Mouse (Mus musculus) liver, embryonic 14.5 days (tissue): ENCODE measurements at regions not wholly inside any gene's neighbourhood (a gene's known extent, or its start where the extent isn't known, plus 50 kb on each side); places are given as distances from the start of the nearest gene placed in this dataset.

Experiments
- ATAC-seq: fragments of 200-750 bp; cut with Nextera tagmentation; 2 replicates; pipeline ENCODE4 v1.8.0; 2017; ENCODE audit warnings: moderate number of reproducible peaks, mild to moderate bottlenecking, moderate library complexity; ENCODE audit not compliant: insufficient read depth
- DNase-seq, 3 experiments: peaks; one replicate each; pipeline ENCODE4 v3.0.0-alpha.2; 2012 to 2013; ENCODE audit warnings: low read depth in 3 of 3, low spot score in 3 of 3
- H3K27ac ChIP-seq: fragments of 300-500 bp; sonication (generic); 2 replicates; pipeline ENCODE4 v1.5.1; 2014; ENCODE audit warnings: moderate library complexity, mild to moderate bottlenecking, control low read depth, inconsistent platforms
- H3K27me3 ChIP-seq: fragments of 300-500 bp; sonication (generic); 2 replicates; pipeline ENCODE4 v1.6.1; 2014; ENCODE audit warnings: mild to moderate bottlenecking, low read length, moderate library complexity; ENCODE audit not compliant: control insufficient read depth, insufficient read depth
- H3K36me3 ChIP-seq: fragments of 300-500 bp; sonication (generic); replicated peaks from 2 replicates; pipeline ENCODE4 v1.6.1; 2014; ENCODE audit warnings: low read depth; ENCODE audit not compliant: control insufficient read depth, insufficient read depth
- H3K4me1 ChIP-seq, 2 experiments: fragments of 200-500 bp in 1 of 2; fragments of 300-500 bp in 1 of 2; sonication (generic) in 1 of 2; replicated peaks; 2 replicates each; pipeline ENCODE4 v1.6.1; 2012 to 2014; ENCODE audit warnings: antibody characterized with exemption in 1 of 2, inconsistent platforms in 1 of 2, low read length in 1 of 2; ENCODE audit not compliant: control insufficient read depth in 2 of 2, insufficient read depth in 2 of 2
- H3K4me2 ChIP-seq: fragments of 300-500 bp; sonication (generic); 2 replicates; pipeline ENCODE4 v1.6.1; 2014; ENCODE audit warnings: low read depth, mild to moderate bottlenecking, control low read depth, moderate library complexity
- H3K4me3 ChIP-seq, 2 experiments: fragments of 200-500 bp in 1 of 2; fragments of 300-500 bp in 1 of 2; sonication (generic) in 1 of 2; 2 replicates each; pipeline ENCODE4 v1.5.1; 2012 to 2014; ENCODE audit warnings: low read depth in 2 of 2, low read length in 2 of 2, mild to moderate bottlenecking in 2 of 2, control low read depth in 1 of 2, inconsistent platforms in 1 of 2, moderate library complexity in 1 of 2; ENCODE audit not compliant: insufficient read depth in 1 of 2
- H3K9ac ChIP-seq: fragments of 300-500 bp; sonication (generic); replicated peaks from 2 replicates; pipeline ENCODE4 v1.6.1; 2014; ENCODE audit warnings: mild to moderate bottlenecking, control low read depth, moderate library complexity
- H3K9me3 ChIP-seq: fragments of 300-500 bp; sonication (generic); 2 replicates; pipeline ENCODE4 v1.6.1; 2016; ENCODE audit warnings: low read length, mixed read lengths; ENCODE audit not compliant: control insufficient read depth
- CTCF ChIP-seq: IDR thresholded peaks from 2 replicates; pipeline ENCODE4 v1.5.1; 2016; ENCODE audit warnings: antibody characterized with exemption, low read depth, control low read depth
- EP300 ChIP-seq: IDR thresholded peaks from 2 replicates; pipeline ENCODE4 v1.6.1; 2016; ENCODE audit warnings: antibody characterized with exemption, low read depth
- WGBS: fragments of 180-500 bp; shearing (Covaris S2); extraction: QIAGEN DNeasy Blood & Tissue Kit; methylation state at CpG from one replicate; pipeline ENCODE4 v1.1.7; 2014; ENCODE audit not compliant: insufficient replicate concordance; 5-methylcytosine and 5-hydroxymethylcytosine counted together

GRCm38 (mm10) chr9:122047962-122048625 is 51.2 kb upstream of the Pomgnt2 start:
- Histone ChIP-seq H3K36me3 (no peaks in the 10 kb centered on the region), H3K4me2 (no peak overlapping the region), H3K4me3 (no peak overlapping the region), H3K4me1 (peaks cover 0 to 4% of the 10 kb centered on the region in 2 experiments; a peak in 2 of 4 replicates), H3K9me3 (no peaks in the 10 kb centered on the region), H3K27ac (no peak overlapping the region), H3K9ac (no peak overlapping the region), H3K27me3 (no peaks in the 10 kb centered on the region)
- TF ChIP-seq CTCF (no peak), EP300 (no peak)
- DNase-seq = no peak
- 49% methylated on average over 8 of the region's 8 CpGs for WGBS
- no peak for ATAC-seq
